Mouse (Mus musculus) mature B cell (primary cell): ENCODE measurements around the gene Prom1.

ENCODE experiments used
- in situ Hi-C: fragments of 300-500 bp; cut with MboI; formaldehyde crosslinking; loops from 2 replicates; pipeline ENCODE4 v1.14.3; 2019

Gene Prom1

DNA sequence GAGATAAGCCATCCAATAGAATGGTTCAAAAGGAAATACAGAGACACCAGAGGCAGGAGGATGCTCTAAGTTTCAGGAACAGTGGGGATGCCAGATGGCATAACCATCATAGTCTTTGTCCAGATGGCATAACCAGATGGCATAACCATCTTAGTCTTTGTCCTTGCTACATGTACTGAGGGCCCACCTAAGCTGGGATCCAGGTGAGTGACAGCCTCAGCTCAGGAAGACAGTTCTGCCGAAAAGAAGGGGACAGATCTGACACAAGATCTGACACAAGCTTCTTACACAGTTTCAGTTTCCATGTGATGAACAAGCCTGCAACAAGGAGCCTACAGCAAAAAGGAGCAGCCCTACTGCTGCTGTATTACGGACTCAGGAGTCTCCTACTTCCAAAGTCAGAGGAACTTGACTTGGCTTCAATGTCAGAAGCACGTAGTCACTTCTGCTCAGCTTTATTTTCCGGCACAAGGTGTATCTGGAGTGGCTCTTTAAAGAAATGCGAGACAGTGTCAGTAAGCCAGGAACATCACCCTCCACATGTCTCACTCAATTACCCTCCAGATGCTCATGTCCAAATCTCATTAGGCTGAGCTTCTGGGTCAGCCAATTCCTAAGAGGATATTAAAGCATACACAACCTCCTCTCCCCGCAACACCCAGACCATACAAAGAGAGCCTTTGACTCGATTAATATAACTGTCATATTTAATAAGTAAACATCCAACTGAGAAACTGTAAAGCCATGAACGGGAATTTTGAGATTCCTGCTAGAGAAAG, 21.4 kb downstream of the Prom1 start:
- in situ Hi-C loops, result no loop called here

DNA sequence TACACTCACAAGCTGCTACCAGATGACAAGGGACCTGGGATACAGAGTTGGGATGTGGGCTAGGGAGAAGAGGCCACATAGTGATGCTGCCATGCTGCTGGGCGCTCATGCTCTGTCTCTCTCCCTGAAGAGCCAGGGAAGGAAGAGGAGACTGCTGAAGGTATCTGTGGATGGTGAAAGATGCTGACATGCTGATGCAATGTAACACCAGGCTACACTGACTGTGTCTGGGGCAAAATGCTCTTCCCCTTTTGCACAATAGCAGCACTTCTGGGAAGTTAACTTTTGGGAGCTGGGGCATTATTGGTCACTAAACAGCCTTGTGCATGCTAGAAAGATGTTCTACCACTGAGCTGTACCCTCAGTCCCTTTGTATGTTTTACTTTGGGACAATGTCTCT, 26.4 kb downstream of the Prom1 start:
- in situ Hi-C loops, result no loop called here

DNA sequence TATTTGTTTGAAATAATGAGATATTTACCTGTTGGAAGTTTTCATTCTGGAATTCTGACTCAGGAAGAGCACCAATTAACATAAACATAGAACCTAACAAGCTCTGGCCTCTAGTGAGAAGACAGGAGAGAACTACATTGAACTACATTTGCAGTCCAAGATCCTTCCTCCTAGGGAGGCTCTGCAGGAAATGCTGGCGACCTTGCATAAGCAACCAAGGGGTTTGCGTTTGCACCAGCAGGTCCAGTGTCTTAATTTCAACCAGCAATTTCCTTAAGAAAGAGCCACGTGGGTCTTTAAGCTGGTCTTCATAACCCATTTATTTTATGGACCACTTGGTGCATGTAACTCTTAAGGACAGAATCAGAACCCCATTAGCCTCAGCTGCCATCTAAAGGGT, 28.2 kb downstream of the Prom1 start:
- in situ Hi-C loops, result no loop called here

DNA sequence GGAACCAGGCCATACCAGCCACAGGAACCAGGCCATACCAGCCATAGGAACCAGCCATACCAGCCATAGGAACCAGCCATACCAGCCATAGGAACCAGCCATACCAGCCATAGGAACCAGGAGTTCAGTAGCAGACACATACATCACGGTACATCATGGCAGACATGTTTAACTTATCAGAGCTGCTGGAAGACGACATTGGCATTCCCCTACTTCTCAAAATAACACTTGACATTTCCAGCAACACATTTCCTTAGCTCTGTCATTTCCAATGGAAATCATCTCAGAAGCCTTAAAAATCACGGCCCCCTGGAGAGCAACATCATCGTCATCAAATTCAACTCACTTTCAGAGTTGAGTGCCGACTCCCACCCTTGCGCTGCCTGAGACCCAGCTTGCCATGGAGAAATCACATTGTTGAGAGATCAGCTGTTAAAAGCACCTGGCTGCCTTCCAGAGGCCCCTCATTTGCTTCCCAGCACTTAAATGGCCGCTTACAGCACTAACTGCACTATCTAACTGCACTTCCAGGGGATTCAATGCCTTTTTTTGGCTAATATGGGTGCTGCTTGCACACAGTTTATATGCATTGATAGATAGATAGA, 31.2 kb downstream of the Prom1 start:
- in situ Hi-C loops, result no loop called here

DNA sequence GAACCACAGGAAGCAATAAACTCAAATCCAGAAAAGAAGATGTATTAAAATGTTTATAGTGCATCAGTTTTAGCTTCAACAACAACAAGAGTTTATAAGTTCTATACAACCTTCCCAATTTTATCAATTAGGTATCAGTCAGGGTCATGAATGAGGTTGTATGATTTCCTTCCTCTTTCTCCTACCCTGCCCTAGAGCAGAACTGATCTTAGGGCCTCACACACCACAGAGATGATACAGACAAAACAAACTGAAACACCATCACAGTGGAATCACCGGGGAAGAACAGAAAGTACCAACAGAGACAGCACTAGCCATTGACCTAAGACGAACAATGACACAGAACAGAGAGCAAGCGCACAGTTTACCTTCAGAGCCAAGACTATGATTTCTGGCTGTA, 43.6 kb downstream of the Prom1 start:
- in situ Hi-C loops, result no loop called here

DNA sequence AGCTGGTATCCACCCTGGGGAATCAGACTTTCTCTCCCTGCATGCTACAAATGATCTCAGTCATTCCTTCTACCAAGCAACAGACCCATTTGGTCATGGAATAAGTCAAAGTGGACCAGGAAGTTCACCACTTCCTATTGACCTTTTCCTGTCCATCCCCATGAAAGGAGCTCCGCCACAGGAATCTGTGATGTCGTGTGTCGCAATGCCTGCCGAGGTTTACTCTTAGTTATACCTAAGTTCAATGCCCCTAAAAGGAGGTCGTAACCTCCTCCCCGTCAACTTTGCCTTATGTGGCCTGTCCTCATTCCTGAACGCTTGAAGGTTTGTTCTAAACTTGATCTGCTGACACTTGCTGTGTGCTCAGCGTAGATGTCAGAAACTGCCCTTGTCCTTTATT, 51.6 kb downstream of the Prom1 start:
- in situ Hi-C loops, result no loop called here

DNA sequence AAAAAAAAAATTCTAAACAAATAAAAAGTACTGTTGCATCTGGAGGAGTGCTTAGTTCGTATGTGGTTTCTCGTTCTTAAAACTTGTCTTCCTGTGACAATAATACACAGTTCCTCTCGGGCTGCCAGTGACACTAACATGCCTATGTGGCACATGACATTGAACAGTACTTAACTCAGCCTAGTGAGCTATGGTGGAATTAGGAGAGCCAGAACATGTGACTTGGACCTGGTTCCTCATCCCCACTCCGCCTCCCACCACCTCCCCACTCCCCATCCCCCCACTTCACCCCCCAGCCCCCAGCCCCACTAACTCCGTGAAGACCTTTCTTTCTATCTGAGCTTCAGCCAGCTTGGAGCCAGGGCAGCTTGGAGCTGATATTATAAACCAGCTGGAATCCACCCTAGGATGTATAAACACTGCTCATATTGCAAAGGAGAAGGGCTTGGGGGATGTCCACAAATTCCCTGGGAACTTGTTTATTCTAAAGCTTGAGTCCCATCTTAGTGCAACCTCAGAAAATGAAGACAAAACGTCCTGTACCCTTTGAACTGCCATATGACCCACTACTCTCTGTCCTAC, 52.3 kb downstream of the Prom1 start:
- in situ Hi-C loops, result no loop called here

DNA sequence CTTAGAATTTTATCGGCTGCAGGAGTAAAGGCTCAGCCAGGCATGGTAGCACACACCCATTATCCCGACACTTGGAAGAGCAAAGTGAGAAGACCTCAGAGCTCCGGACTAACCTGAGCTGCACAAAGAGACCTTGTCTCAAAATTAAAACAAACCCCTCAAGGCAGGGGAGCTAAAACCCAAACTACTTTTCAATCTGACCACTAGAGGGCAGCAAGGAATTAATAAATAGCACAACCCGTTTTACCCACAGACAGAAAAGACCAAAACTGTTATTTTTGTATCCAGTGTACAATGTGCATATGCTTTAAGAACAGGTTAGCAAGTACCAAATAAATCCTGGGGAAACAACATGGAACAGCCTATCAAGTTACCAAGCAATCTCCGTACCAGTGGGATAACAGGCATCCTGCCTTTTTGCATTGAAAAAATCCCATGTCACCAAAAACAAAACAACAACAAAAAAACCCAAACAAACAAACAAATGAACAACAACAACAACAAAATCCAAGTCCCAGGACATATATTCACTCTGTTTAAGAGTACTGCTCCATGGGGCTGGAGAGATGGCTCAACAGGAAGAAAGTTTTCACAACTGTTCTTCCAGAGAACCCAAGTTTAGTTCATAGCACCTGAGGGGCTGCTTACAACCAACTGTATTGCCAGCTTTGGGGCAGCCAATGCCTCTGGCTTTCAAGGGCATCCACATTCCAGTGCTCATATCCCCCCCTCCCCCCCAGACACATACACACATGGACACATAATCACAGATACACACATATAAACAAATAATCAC, 53.1 kb downstream of the Prom1 start:
- in situ Hi-C loops, result no loop called here

DNA sequence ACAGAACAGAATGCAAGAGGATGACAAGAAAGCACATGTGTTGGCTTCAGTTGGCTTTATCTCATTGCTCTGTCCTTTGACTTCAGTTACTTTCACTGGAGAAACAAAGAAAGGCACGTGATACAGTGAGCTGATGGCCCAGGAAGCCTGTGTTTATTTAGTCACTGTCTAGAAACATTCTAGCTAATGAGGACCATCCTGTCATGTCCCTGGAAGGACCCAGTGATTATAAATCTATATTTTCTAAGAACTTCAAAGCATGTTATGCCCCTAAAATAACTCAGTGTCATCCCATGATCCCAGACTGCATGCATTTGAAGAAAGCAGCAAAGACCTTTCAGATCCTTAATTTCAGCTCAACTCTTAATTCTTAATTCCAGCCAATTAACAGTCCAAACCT, 60.1 kb downstream of the Prom1 start:
- in situ Hi-C loops, result no loop called here

DNA sequence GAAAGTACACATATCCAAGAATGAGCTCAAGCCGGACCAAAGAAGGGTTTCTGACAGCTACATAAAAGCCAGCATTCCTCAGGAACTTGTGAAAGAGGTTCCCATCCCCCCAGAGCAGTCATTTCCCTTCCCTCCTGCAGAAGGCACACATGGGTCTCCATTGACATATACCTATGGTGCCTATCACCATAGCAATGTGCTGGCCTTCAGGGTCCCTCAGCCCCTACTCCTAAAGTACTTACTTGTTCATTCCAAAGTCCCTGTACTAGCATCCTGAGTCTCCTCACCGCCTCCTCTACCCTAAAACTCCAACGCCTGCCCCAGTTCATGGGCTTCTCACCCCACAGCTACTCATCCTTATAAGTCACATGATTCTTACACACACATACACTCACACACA, 60.8 kb downstream of the Prom1 start:
- in situ Hi-C loops, result no loop called here

DNA sequence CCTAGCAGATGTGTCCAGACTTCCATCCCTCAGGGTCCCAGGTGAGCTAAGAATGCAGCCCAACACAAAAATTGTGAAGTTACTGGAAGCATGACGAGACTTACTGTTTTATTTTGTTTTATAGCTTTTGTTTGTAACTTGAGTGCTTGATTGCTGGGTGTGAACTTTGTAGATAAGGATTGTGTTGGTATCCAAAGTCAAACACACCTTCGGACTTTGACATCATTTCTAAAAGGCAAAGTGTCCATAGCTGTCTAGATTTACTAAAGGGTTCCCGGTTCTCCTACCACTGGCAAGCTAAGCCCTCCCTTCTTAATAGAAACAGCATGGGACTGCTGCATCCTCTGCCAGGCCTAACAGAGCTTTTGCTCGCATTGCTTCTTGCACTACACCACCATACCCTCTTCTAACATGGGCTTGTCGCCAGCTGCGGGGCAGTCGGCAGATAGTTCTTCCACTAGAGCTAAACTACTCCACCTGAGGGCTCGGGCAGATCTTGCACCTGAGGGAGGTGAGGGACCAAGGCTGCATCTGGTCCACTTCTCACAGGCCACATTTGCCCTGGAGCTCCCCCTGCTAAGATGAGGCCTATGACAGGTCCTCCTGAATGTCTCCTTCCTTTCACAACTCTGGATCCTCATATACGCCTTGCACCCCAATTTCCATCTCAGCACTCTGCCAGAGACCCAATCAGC, 103.4 kb downstream of the Prom1 start:
- in situ Hi-C loops, result no loop called here

DNA sequence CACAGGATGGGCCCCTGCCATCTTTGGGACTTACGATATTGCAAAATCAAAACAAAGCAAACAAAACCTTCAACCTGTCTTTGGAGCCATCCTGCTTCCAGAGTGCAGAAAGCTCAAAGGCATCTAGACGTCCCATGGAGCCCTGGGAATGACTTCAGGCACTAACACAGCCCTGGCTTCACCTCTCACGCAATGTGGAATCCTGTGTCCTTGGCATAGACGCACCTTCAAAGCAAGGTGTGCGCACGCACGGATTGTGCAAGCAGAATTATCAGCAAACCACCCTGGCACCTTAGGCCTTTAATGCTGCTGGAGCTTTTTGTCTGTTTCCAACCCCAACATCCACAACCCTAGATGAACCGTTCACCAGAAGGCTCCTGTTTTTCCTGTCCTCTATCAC, 104.2 kb downstream of the Prom1 start:
- in situ Hi-C loops, result no loop called here

DNA sequence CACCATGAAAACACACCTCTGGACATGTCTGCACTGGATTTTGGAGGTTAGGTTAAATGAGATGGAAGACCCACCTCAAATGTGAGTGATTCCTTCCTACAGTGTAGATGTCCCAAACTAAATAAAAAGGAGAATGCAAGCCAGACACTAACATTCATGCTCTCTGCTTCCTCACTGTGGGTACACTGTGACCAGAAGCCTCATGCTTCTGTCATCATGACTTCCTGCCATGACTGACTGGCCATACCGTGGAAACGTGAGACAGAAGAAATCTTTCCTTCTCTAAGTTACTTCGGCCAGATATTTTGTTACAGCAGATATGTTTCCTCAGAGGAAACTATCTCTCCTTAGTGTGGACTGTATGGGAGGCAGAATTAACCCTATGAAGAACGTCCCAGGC, 105.7 kb downstream of the Prom1 start:
- in situ Hi-C loops, result no loop called here

DNA sequence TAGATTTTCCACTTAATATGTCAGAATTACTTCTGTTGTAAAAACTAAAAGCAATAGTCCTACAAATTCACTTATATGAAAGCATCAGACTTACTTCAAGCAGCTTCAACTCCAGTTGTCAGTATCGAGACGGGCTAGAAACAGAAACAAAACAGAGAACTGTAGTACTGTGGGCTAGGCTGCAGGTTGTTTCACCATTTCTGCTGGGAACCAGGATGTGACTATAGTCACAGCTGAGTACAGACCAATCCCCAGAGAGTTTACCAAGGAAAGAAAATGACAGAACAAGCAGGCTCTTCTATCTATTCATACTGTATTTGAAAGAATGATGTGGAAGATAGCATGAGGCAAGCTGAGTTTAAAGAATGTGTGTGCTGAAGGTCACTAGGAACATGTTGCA, 106.9 kb downstream of the Prom1 start:
- in situ Hi-C loops, result loop anchor here (5.0 kb wide), 1 partner anchor 153 kb away; no protein-coding TSS in a partner anchor

DNA sequence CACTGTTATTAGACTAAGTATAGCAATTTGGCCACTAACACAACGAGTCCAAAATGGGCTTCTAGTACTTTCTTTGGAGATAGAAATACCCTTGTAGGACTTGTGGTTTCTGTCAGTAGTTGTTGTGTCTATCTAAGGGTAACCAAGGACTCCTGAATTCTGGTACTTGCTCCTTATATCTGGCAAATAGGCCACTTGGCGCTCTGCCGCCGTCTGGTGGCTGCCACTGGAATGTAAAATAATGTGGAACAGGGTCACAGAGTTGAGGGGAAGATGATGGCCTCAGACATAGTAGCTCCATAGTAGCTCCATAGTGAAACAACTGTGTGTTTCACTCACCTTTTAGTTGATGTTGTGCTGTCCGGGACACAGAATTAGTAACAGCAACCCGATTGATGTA, 111.5 kb downstream of the Prom1 start:
- in situ Hi-C loops, result loop anchor here (5.0 kb wide), 1 partner anchor 148 kb away; no protein-coding TSS in a partner anchor

DNA sequence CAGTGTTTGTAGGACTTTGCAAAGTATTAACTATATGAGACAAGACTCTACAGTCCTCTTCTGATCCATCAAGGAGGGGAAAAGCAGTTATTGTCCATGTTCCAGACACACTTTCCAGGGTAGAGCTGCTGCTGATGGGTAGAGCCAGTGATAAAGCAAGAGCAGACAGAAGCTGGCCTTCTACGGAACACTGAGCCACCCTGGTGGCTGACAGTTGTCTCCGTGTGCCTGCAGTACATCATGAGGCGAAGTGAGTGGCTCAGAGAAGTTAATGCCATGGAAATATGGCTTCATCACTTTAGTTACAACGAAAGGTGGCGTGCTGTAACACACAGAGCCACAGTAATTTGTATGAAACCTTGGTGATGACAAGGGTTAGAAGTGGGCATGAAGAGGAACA, 112.8 kb downstream of the Prom1 start:
- in situ Hi-C loops, result loop anchor here (5.0 kb wide), 1 partner anchor 62 kb away; no protein-coding TSS in a partner anchor

DNA sequence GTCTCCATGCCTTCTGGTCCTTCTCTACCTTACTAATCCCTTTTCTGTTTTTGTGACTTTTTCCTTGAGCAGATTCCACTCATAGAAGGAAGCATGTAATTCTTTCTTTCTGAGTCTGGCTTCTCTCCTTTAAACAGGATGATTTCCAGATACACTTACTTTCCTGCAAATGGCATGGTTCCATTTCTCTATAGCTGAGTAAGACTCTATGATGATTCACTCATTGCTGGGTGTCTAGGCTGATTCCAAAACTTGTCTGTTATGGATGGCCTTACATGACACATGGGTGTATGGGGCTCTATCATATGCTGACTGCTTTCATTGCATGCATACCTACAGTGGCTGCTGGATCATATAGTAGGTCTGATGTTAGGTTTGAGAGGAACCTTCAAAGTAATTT, 115.6 kb downstream of the Prom1 start:
- in situ Hi-C loops, result loop anchor here (5.0 kb wide), 1 partner anchor 59 kb away; no protein-coding TSS in a partner anchor

DNA sequence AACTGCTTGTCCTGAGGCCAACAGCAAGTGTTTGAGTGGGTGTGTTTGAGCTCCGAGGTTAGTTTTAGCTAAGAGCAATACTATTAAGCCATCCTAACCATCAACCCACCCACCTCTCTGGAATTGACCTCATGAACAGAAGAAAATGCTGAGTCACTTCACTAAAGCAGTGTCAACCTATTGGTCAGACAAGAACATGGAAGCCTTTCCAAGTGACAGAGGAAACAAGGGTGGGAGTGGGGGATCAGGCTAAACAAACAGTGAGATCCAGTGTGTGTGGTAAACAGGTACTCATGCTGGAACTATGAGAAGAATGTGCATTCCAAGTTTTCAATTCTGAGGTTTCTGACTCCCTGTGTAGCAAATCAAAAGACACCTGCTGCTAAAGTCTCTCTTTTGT, 118.9 kb downstream of the Prom1 start:
- in situ Hi-C loops, result no loop called here

DNA sequence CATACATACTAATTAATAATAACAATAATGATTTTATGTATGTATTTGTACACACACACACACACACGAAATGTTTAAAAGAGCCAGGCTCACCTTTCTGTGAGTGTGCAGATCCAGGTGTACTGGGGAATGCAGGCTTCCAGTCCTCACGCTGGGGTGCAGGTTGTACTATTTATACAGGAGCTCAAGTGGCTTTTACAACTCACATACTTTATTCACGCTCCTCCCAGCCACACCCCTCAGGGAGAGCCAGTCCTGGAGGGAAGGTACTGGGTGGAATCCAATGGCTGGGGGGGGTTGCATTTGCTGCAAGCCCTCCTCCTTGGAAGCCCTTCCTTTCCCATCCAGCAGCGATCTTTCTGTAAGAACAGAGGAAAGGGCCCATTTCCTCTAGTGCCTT, 120.2 kb downstream of the Prom1 start, which contains the start of gene Fgfbp1:
Gene Fgfbp1 (minus strand): TSS at position 160 of the 400 bp plus-strand sequence.
- in situ Hi-C loops, result no loop called here

DNA sequence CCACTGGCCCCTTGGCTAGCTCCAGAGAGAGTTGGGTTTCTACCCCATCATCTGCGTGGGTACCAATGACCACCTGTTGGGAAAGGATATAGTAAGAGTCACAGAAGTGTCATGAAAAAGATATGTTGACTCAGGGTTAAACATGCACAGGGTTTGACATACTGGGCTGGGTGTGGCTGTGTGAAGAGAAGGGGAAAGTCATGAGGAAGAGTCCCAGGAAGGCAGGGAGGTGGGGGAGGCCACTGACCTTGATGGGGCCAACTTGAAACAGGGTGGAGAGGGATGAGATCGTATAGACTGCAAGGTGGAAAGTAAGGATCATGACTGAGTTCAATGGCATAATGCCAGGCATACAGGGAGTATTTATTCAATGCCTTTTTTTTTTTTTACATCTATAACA, 121.4 kb downstream of the Prom1 start:
- in situ Hi-C loops, result no loop called here

DNA sequence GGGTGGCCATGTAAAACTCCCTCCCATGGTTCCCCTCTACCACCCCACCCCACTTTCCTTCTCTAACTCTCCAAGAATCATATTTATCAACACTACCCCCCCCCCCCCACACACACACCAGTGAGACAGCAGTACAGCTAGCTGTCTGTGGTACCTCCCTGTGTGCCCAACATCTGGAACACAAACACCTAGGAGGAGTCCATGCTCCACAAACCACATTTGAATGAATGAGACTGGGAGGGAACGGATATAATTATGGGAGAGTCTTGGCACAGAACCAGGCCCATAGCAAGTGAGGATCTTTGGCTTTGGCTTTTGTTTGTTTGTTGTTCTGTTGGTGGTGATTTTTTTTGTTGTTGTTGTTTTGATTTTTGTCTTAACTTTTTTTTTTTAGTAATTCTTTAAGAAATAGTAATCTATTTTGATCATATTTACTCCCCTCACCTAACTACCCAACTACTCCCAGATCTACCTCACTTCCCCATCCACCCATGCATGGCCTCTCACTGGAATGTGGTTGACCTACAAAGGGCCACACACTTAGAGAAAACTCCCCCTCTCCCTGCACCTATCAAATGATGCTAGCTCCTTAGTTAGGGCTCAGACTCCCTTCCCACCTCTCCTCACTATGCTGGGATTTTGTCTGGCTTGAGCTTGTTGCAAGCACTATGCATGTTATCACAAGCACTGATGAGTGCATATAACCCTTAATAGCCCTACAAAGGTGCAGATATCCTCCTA, 124.8 kb downstream of the Prom1 start:
- in situ Hi-C loops, result no loop called here
